Mouse (Mus musculus): ENCODE results near the gene Raet1e. TPM values are rescaled to one million over a fixed set of nuclear protein-coding genes. Genes with fewer than 3 reads are reported as not detected.
"Not testable (repeated sequence)": the region's sequence is repeated elsewhere in the genome, so short reads cannot be mapped to it uniquely, and the experiment has no call there.

Raet1e gene
- total and polyA plus RNA-seq, 3 experiments = not detected

- Histone ChIP-seq H3K9ac (ENCODE audit: control insufficient read depth, low read depth, low read length, poor library complexity, severe bottlenecking) (no peak overlapping the region), H3K79me2 (ENCODE audit: control insufficient read depth, insufficient read depth, low read length, poor library complexity) (no peaks in the 10 kb centered on the region; the same call in 1 of the 2 replicates), H3K27ac (ENCODE audit: control insufficient read depth, low read depth, low read length) (no peak overlapping the region), H3K4me1 (ENCODE audit: control insufficient read depth in 1 of 2, insufficient read depth in 2 of 2, low read length in 2 of 2) (no peaks in the 10 kb centered on the region), H3K27me3 (ENCODE audit: control insufficient read depth in 1 of 2, insufficient read depth in 2 of 2, low read length in 2 of 2) (no peaks in the 10 kb centered on the region), H3K36me3 (ENCODE audit: control insufficient read depth in 1 of 2, insufficient read depth in 2 of 2, low read length in 2 of 2) (no peaks in the 10 kb centered on the region), H3K4me3 (ENCODE audit: control insufficient read depth in 1 of 2, insufficient read depth in 1 of 2, low read depth in 2 of 2, low read length in 2 of 2) (no peak overlapping the region), H3K9me3 (replicated peaks; ENCODE audit: insufficient read depth, low read length) (no peaks in the 10 kb centered on the region)
- TF ChIP-seq MYC (IDR thresholded peaks at IDR 0.05; ENCODE audit: low read depth, low read length) (no peak), UBTF (IDR thresholded peaks at IDR 0.05; ENCODE audit: borderline replicate concordance, insufficient read depth, low read depth, low read length) (no peak), MAZ (IDR thresholded peaks at IDR 0.05; ENCODE audit: low read depth, low read length) (no peak), ELF1 (IDR thresholded peaks at IDR 0.05; ENCODE audit: low read depth, low read length) (no peak), ZMIZ1 (IDR thresholded peaks at IDR 0.05; ENCODE audit: low read depth, low read length) (no peak), MAX (IDR thresholded peaks at IDR 0.05; ENCODE audit: low read length) (no peak), NRF1 (IDR thresholded peaks at IDR 0.05; ENCODE audit: insufficient read depth, low read depth, low read length, poor library complexity, severe bottlenecking) (no peak), TCF12 (IDR thresholded peaks at IDR 0.05; ENCODE audit: low read depth, low read length) (no peak), E2F4 (IDR thresholded peaks at IDR 0.05; ENCODE audit: borderline replicate concordance, low read depth, low read length) (no peak), MAFK (IDR thresholded peaks at IDR 0.05; ENCODE audit: borderline replicate concordance, low read depth, low read length) (no peak), TAL1 (IDR thresholded peaks at IDR 0.05; ENCODE audit: low read length) (no peak), ZNF384 (IDR thresholded peaks at IDR 0.05; ENCODE audit: low read depth, low read length) (no peak)
- no peak for DNase-seq (ENCODE audit: low read depth, low spot score)
These were observed 115.4 kb downstream of the Raet1e start for GRCm38 (mm10) chr10:22273684-22274305.

GRCm38 (mm10) chr10:22274445-22275057 is 116.2 kb downstream of the Raet1e start:
- H3K27ac ChIP-seq (ENCODE audit: control insufficient read depth, low read depth, low read length) = no peak overlapping the region
- no peaks in the 10 kb centered on the region for H3K27me3 ChIP-seq (ENCODE audit: control insufficient read depth in 1 of 2, insufficient read depth in 2 of 2, low read length in 2 of 2)
- no peaks in the 10 kb centered on the region for H3K36me3 ChIP-seq (ENCODE audit: control insufficient read depth in 1 of 2, insufficient read depth in 2 of 2, low read length in 2 of 2)
- no peaks in the 10 kb centered on the region for H3K9me3 ChIP-seq (replicated peaks; ENCODE audit: insufficient read depth, low read length)
- no peaks in the 10 kb centered on the region for H3K4me1 ChIP-seq (ENCODE audit: control insufficient read depth in 1 of 2, insufficient read depth in 2 of 2, low read length in 2 of 2)
- DNase-seq (ENCODE audit: low read depth, low spot score) = no peak
- TF ChIP-seq E2F4 (IDR thresholded peaks at IDR 0.05; ENCODE audit: borderline replicate concordance, low read depth, low read length) (no peak), SIN3A (IDR thresholded peaks at IDR 0.05; ENCODE audit: low read length) (no peak), MEF2A (IDR thresholded peaks at IDR 0.05; ENCODE audit: extremely low read depth, insufficient replicate concordance, low read depth, low read length, poor library complexity, severe bottlenecking) (no peak), MYB (IDR thresholded peaks at IDR 0.05; ENCODE audit: low read depth, low read length) (no peak), RAD21 (IDR thresholded peaks at IDR 0.05; ENCODE audit: low read depth, low read length) (no peak), ZC3H11A (IDR thresholded peaks at IDR 0.05; ENCODE audit: low read depth, low read length) (no peak), KAT2A (conservative IDR thresholded peaks at IDR 0.05; ENCODE audit: low read depth, low read length) (no peak), EP300 (IDR thresholded peaks at IDR 0.05; ENCODE audit: low read depth in 1 of 2, low read length in 2 of 2) (no peak), GABPA (IDR thresholded peaks at IDR 0.05; ENCODE audit: low read depth, low read length) (no peak), CHD1 (IDR thresholded peaks at IDR 0.05; ENCODE audit: low read depth, low read length) (no peak), TBP (IDR thresholded peaks at IDR 0.05; ENCODE audit: low read depth, low read length) (no peak)
- H3K9ac ChIP-seq (ENCODE audit: control insufficient read depth, low read depth, low read length, poor library complexity, severe bottlenecking) = no peak overlapping the region
- H3K4me3 ChIP-seq (ENCODE audit: control insufficient read depth in 1 of 2, insufficient read depth in 1 of 2, low read depth in 2 of 2, low read length in 2 of 2) = no peak overlapping the region
- no peaks in the 10 kb centered on the region; the same call in 1 of the 2 replicates for H3K79me2 ChIP-seq (ENCODE audit: control insufficient read depth, insufficient read depth, low read length, poor library complexity)

- not testable (repeated sequence) for H3K27ac ChIP-seq (ENCODE audit: control insufficient read depth, low read depth, low read length); DNase-seq (ENCODE audit: low read depth, low spot score); H3K4me3 ChIP-seq (ENCODE audit: control insufficient read depth in 1 of 2, insufficient read depth in 1 of 2, low read depth in 2 of 2, low read length in 2 of 2); H3K4me1 ChIP-seq (ENCODE audit: control insufficient read depth in 1 of 2, insufficient read depth in 2 of 2, low read length in 2 of 2); H3K36me3 ChIP-seq (ENCODE audit: control insufficient read depth in 1 of 2, insufficient read depth in 2 of 2, low read length in 2 of 2); H3K9me3 ChIP-seq (replicated peaks; ENCODE audit: insufficient read depth, low read length); H3K79me2 ChIP-seq (ENCODE audit: control insufficient read depth, insufficient read depth, low read length, poor library complexity); H3K27me3 ChIP-seq (ENCODE audit: control insufficient read depth in 1 of 2, insufficient read depth in 2 of 2, low read length in 2 of 2); H3K9ac ChIP-seq (ENCODE audit: control insufficient read depth, low read depth, low read length, poor library complexity, severe bottlenecking)
These were observed 120.1 kb downstream of the Raet1e start for GRCm38 (mm10) chr10:22278468-22278867.

Data from MEL (cell line).